Mouse (Mus musculus) limb, embryonic 10.5 days (tissue): Measurements from ENCODE around the gene Cemip. TPM values are rescaled to one million over a fixed set of nuclear protein-coding genes. Genes with fewer than 3 reads are reported as not detected.
"Not testable (repeated sequence)": the region's sequence is repeated elsewhere in the genome, so short reads cannot be mapped to it uniquely, and the experiment has no call there.

ENCODE experiments used
- DNase-seq: peaks from one replicate; pipeline ENCODE4 v3.0.0-alpha.2; 2017; ENCODE audit warnings: low spot score
- H3K27ac ChIP-seq: fragments of 300-500 bp; sonication (generic); 2 replicates; pipeline ENCODE4 v1.5.1; 2016; ENCODE audit warnings: mild to moderate bottlenecking
- H3K27me3 ChIP-seq: fragments of 300-500 bp; sonication (generic); 2 replicates; pipeline ENCODE4 v1.6.1; 2016; ENCODE audit warnings: low read depth, mild to moderate bottlenecking; ENCODE audit not compliant: poor library complexity, severe bottlenecking
- H3K36me3 ChIP-seq: fragments of 300-500 bp; sonication (generic); 2 replicates; pipeline ENCODE4 v1.6.1; 2016; ENCODE audit warnings: mild to moderate bottlenecking, moderate library complexity
- H3K4me1 ChIP-seq: fragments of 300-500 bp; sonication (generic); 2 replicates; pipeline ENCODE4 v1.6.1; 2016
- H3K4me3 ChIP-seq: fragments of 300-500 bp; sonication (generic); 2 replicates; pipeline ENCODE4 v1.5.1; 2016; ENCODE audit warnings: mild to moderate bottlenecking, moderate library complexity
- H3K9me3 ChIP-seq: fragments of 300-500 bp; sonication (generic); replicated peaks from 2 replicates; pipeline ENCODE4 v1.6.1; 2016; ENCODE audit warnings: mild to moderate bottlenecking
- WGBS: fragments of 180-500 bp; shearing (Covaris S2); methylation state at CpG from one replicate; pipeline ENCODE4 v1.1.7; 2016; 5-methylcytosine and 5-hydroxymethylcytosine counted together
- polyA plus RNA-seq: library from polyadenylated mRNA; unstranded; fragments of >200 nt; fragmentation: Nextera tagmentation; extraction: Ambion mirVana; gene quantifications from 2 replicates; pipeline ENCODE4 v1.2.1, GENCODE M21; 2016

Gene Cemip
- polyA plus RNA-seq, 1 experiment from 2014 or later, result not detected

GRCm38 (mm10) chr7:83913405-83913932 is 172.8 kb downstream of the Cemip start:
- H3K4me3 ChIP-seq, result no peak overlapping the region
- H3K4me1 ChIP-seq, result no peaks in the 10 kb centered on the region
- WGBS, result 91% methylated on average over 6 of the region's 6 CpGs
- no peaks in the 10 kb centered on the region for H3K9me3 ChIP-seq
- no peak for DNase-seq
- H3K27ac ChIP-seq, result no peak overlapping the region
- H3K27me3 ChIP-seq, result no peaks in the 10 kb centered on the region
- H3K36me3 ChIP-seq, result no peaks in the 10 kb centered on the region

GRCm38 (mm10) chr7:83911909-83912308 is 174.4 kb downstream of the Cemip start:
- DNase-seq, result no peak
- Histone ChIP-seq H3K27me3 (no peaks in the 10 kb centered on the region), H3K4me3 (no peak overlapping the region), H3K9me3 (no peaks in the 10 kb centered on the region), H3K36me3 (no peaks in the 10 kb centered on the region), H3K4me1 (no peaks in the 10 kb centered on the region), H3K27ac (no peak overlapping the region)
- WGBS, result 80% methylated on average over 3 of the region's 3 CpGs

GRCm38 (mm10) chr7:83904831-83905230 is 181.5 kb downstream of the Cemip start:
- WGBS, result 92% methylated on average over 3 of the region's 3 CpGs
- no peak overlapping the region for H3K27ac ChIP-seq
- no peak overlapping the region for H3K4me3 ChIP-seq
- no peak for DNase-seq
- H3K4me1 ChIP-seq, result no peaks in the 10 kb centered on the region
- no peaks in the 10 kb centered on the region for H3K27me3 ChIP-seq
- H3K9me3 ChIP-seq, result no peaks in the 10 kb centered on the region
- H3K36me3 ChIP-seq, result peaks cover 22% of the 10 kb centered on the region

DNA sequence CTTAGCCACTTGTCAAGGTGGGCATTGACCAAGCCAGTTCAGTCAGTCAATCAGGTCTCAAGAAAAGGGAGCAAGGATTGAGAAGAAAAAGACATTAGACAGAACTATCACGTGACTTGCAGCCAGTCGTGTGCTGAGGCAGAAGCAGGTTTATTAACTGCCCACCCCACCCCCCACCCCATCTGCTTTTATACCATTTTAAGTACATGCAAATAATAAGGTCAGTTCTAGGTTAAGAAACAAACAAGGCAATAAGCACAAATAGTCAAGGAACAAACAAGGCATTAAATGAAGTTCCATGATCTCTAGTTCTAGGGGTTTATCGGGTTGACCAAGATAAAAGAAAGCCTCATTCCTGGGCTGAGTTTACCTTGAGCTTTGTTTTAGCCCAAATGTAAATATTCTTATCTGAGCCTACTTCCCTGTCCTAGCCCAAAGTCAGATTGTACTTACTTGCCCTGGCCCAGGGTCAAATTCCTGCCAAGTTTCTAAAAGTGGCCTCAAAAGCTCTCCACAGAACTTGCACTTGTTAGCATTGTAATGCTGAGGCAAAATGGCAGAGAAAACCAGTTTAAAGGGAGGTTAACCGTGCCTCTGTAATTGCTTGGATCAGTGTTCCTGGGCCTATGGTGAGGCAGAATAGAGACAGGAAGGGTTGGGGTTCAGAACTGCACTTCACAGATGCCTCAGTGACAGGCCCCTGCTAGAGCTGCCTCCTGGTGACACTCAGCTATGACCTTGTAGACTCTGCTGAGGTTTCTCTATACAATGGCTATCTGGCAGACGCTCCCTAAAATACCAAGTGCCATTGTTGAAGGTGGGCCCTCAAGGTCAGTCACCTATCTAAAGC is 183.8 kb downstream of the Cemip start:
- no peak for DNase-seq
- no peak overlapping the region for H3K27ac ChIP-seq
- 76% methylated on average over 5 of the region's 5 CpGs for WGBS
- H3K36me3 ChIP-seq, result peaks cover 45% of the 10 kb centered on the region
- H3K4me3 ChIP-seq, result no peak overlapping the region
- H3K4me1 ChIP-seq, result no peaks in the 10 kb centered on the region
- no peaks in the 10 kb centered on the region for H3K9me3 ChIP-seq
- no peaks in the 10 kb centered on the region for H3K27me3 ChIP-seq

DNA sequence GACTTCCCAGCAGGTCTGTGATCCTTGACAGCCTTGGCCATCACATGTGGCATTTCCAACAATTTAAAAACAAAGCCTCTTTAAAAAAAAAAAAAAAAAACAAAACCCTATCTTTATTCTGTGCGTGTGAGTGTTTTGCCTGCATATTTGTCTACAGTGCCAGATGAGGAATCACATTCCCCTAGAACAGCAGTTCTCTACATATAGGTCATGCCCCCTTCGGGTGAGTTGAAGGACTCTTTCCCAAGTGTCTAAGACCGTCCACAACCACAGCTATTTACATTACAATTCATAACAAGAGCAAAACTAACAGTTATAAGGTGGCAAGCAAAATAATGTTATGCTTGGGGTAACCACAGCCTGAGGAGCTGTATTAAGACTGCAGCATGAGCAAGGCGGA is 184.9 kb downstream of the Cemip start:
- Histone ChIP-seq H3K36me3 (peaks cover 54% of the 10 kb centered on the region), H3K4me1 (no peaks in the 10 kb centered on the region), H3K27ac (no peak overlapping the region), H3K27me3 (no peaks in the 10 kb centered on the region), H3K9me3 (no peaks in the 10 kb centered on the region), H3K4me3 (no peak overlapping the region)
- WGBS, result 96% methylated on average over 4 of the region's 4 CpGs
- DNase-seq, result no peak

GRCm38 (mm10) chr7:83900519-83900918 is 185.8 kb downstream of the Cemip start:
- H3K9me3 ChIP-seq, result no peaks in the 10 kb centered on the region
- DNase-seq, result no peak
- peaks cover 63% of the 10 kb centered on the region for H3K36me3 ChIP-seq
- H3K27me3 ChIP-seq, result no peaks in the 10 kb centered on the region
- WGBS, result 90% methylated on average over 3 of the region's 3 CpGs
- no peak overlapping the region for H3K4me3 ChIP-seq
- no peak overlapping the region for H3K27ac ChIP-seq
- no peaks in the 10 kb centered on the region for H3K4me1 ChIP-seq

- Histone ChIP-seq H3K9me3 (no peaks in the 10 kb centered on the region), H3K4me3 (no peak overlapping the region), H3K27me3 (no peaks in the 10 kb centered on the region), H3K4me1 (peaks cover 9% of the 10 kb centered on the region), H3K27ac (no peak overlapping the region), H3K36me3 (peaks cover 76% of the 10 kb centered on the region)
- no peak for DNase-seq
- WGBS, result 92% methylated on average over 11 of the region's 11 CpGs
Observed at GRCm38 (mm10) chr7:83898267-83898666, 188.0 kb downstream of the Cemip start.

DNA sequence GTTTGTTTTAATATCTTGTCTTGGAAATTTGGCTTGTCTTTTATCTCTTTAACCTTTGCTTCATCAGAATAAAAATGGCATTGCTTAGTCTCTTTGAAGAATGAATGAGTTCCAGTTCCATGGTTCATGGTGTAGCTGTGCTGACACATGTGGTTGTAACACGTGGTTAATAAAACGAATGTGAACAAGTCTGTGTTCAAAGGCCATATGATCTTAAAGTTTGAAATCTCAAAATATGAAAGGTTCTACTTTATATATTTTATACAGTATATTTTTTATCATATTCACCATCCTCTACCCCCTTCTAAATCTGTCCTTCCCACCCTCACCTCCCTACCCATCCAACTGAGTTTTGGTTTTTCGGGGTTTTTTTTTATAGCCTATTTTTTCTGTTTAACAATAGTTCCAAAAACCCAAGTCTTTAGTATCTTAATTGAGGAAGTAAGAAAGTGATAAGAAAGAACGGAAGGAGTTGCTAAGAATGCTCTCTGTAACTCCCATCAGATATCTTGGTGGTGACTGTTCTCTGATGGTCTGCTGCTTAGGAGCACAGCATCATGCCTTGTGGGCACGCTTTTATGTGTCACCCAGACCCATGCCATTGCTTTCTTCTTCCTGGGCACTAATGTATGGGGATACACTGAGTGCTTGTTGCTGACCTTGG is 190.1 kb downstream of the Cemip start:
- Histone ChIP-seq H3K4me3 (no peak overlapping the region), H3K27ac (no peak overlapping the region), H3K4me1 (peaks cover 19% of the 10 kb centered on the region), H3K9me3 (no peaks in the 10 kb centered on the region), H3K27me3 (no peaks in the 10 kb centered on the region), H3K36me3 (peaks cover 68% of the 10 kb centered on the region)
- no peak for DNase-seq
- WGBS, result 95% methylated on average over 5 of the region's 5 CpGs

GRCm38 (mm10) chr7:83894348-83894747 is 192.0 kb downstream of the Cemip start:
- no peaks in the 10 kb centered on the region for H3K9me3 ChIP-seq
- DNase-seq, result no peak
- H3K27ac ChIP-seq, result no peak overlapping the region
- peaks cover 49% of the 10 kb centered on the region for H3K36me3 ChIP-seq
- H3K4me3 ChIP-seq, result no peak overlapping the region
- H3K27me3 ChIP-seq, result no peaks in the 10 kb centered on the region
- peaks cover 24% of the 10 kb centered on the region for H3K4me1 ChIP-seq
- WGBS, result 94% methylated on average over 1 of the region's 1 CpGs

DNA sequence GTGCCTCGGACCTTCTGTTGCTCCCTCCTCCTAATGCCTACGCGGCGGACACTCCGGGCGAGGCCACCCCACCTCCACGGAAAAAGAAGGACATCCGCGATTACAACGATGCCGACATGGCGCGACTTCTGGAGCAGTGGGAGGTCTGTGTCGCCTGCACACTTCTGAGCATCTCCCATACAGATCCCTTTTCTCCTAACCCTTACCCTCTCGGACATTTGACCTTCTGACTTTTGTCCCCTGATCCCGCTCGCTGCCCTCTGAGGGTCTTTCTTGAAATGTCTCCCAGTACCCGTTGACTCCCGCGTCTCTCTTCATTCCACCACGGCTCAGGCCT is 194.0 kb downstream of the Cemip start:
- 0% methylated on average over 21 of the region's 21 CpGs for WGBS
- Histone ChIP-seq H3K36me3 (peaks cover 29% of the 10 kb centered on the region), H3K9me3 (no peaks in the 10 kb centered on the region), H3K27ac (peak overlapping the region; percentile 93), H3K27me3 (no peaks in the 10 kb centered on the region), H3K4me1 (peaks cover 24% of the 10 kb centered on the region), H3K4me3 (peak overlapping the region; percentile 85)
- no peak for DNase-seq

- peaks cover 24% of the 10 kb centered on the region for H3K4me1 ChIP-seq
- H3K27me3 ChIP-seq, result no peaks in the 10 kb centered on the region
- H3K4me3 ChIP-seq, result peak overlapping the region; percentile 85
- H3K9me3 ChIP-seq, result no peaks in the 10 kb centered on the region
- H3K27ac ChIP-seq, result peak overlapping the region; percentile 93
- DNase-seq, result peak; percentile 98
- peaks cover 25% of the 10 kb centered on the region for H3K36me3 ChIP-seq
- 5% methylated on average over 44 of the region's 44 CpGs for WGBS
Observed at GRCm38 (mm10) chr7:83891433-83892332, 194.6 kb downstream of the Cemip start.

GRCm38 (mm10) chr7:83889946-83890345 is 196.4 kb downstream of the Cemip start:
- H3K4me3 ChIP-seq, DNase-seq, H3K27me3 ChIP-seq, H3K9me3 ChIP-seq, H3K36me3 ChIP-seq, H3K27ac ChIP-seq: not testable (repeated sequence)
- WGBS, result 82% methylated on average over 5 of the region's 5 CpGs
- peaks cover 29% of the 10 kb centered on the region for H3K4me1 ChIP-seq
